Mouse (Mus musculus): ENCODE measurements around the gene Arap1. TPM values are rescaled to one million over a fixed set of nuclear protein-coding genes. Genes with fewer than 3 reads are reported as not detected.
A peak's percentile ranks its signal among the peaks of the same experiment; 100 is the strongest.

Gene Arap1
- polyA plus RNA-seq, 1 experiment from 2014 or later, result 17.2 TPM

- Histone ChIP-seq H3K36me3 (no peaks in the 10 kb centered on the region), H3K27ac (no peak overlapping the region), H3K4me2 (replicated peaks) (no peak overlapping the region), H3K4me1 (peaks cover 18% of the 10 kb centered on the region), H3K27me3 (peaks cover 13% of the 10 kb centered on the region), H3K4me3 (no peak overlapping the region), H3K9me3 (replicated peaks) (no peaks in the 10 kb centered on the region), H3K9ac (no peak overlapping the region)
- peak; percentile 29 for ATAC-seq (ENCODE audit: low FRiP score)
Measured at GRCm38 (mm10) chr7:101412796-101413195, 64.9 kb downstream of the Arap1 start.

- Histone ChIP-seq H3K9me3 (replicated peaks) (no peaks in the 10 kb centered on the region), H3K27ac (no peak overlapping the region), H3K36me3 (no peaks in the 10 kb centered on the region), H3K9ac (no peak overlapping the region), H3K27me3 (peaks cover 23% of the 10 kb centered on the region), H3K4me3 (no peak overlapping the region), H3K4me2 (replicated peaks) (no peak overlapping the region), H3K4me1 (peaks cover 22% of the 10 kb centered on the region)
- 58% methylated on average over 4 of the region's 4 CpGs for WGBS
- ATAC-seq (ENCODE audit: low FRiP score), result no peak
Measured at GRCm38 (mm10) chr7:101414209-101414608, 66.3 kb downstream of the Arap1 start.

GRCm38 (mm10) chr7:101414661-101415511 is 67.0 kb downstream of the Arap1 start:
- Histone ChIP-seq H3K9me3 (replicated peaks) (no peaks in the 10 kb centered on the region), H3K4me3 (no peak overlapping the region), H3K9ac (no peak overlapping the region), H3K27ac (0 out of 2 replicates have a peak overlapping the region, but pooled peaks have one; percentile 41), H3K4me2 (replicated peaks) (no peak overlapping the region), H3K27me3 (peaks cover 27% of the 10 kb centered on the region), H3K36me3 (no peaks in the 10 kb centered on the region), H3K4me1 (peaks cover 26% of the 10 kb centered on the region)
- WGBS, result 22% methylated on average over 7 of the region's 7 CpGs
- ATAC-seq (ENCODE audit: low FRiP score), result peak; percentile 56

- Histone ChIP-seq H3K4me3 (no peak overlapping the region), H3K4me2 (replicated peaks) (no peak overlapping the region), H3K27ac (peak overlapping the region; percentile 42; the same call in 1 of the 2 replicates), H3K9ac (no peak overlapping the region), H3K9me3 (replicated peaks) (no peaks in the 10 kb centered on the region), H3K36me3 (no peaks in the 10 kb centered on the region), H3K4me1 (peaks cover 26% of the 10 kb centered on the region), H3K27me3 (peaks cover 32% of the 10 kb centered on the region)
- peak; percentile 59 for ATAC-seq (ENCODE audit: low FRiP score)
- WGBS, result 38% methylated on average over 8 of the region's 8 CpGs
Measured at GRCm38 (mm10) chr7:101415512-101416100, 67.7 kb downstream of the Arap1 start.

GRCm38 (mm10) chr7:101416391-101416790 is 68.5 kb downstream of the Arap1 start:
- H3K27ac ChIP-seq, result no peak overlapping the region
- H3K36me3 ChIP-seq, result no peaks in the 10 kb centered on the region
- H3K4me2 ChIP-seq (replicated peaks), result no peak overlapping the region
- peaks cover 36% of the 10 kb centered on the region for H3K27me3 ChIP-seq
- H3K9me3 ChIP-seq (replicated peaks), result no peaks in the 10 kb centered on the region
- no peak overlapping the region for H3K4me3 ChIP-seq
- ATAC-seq (ENCODE audit: low FRiP score), result no peak
- peaks cover 31% of the 10 kb centered on the region for H3K4me1 ChIP-seq
- no peak overlapping the region for H3K9ac ChIP-seq
- 62% methylated on average over 5 of the region's 5 CpGs for WGBS

GRCm38 (mm10) chr7:101419013-101419770 is 71.3 kb downstream of the Arap1 start:
- Histone ChIP-seq H3K9ac (no peak overlapping the region; the same call in 1 of the 2 replicates), H3K4me2 (replicated peaks) (peak overlapping the region; percentile 26; the same call in 1 of the 2 replicates), H3K9me3 (replicated peaks) (no peaks in the 10 kb centered on the region), H3K4me1 (peaks cover 39% of the 10 kb centered on the region), H3K36me3 (no peaks in the 10 kb centered on the region), H3K27ac (no peak overlapping the region), H3K4me3 (no peak overlapping the region), H3K27me3 (peaks cover 36% of the 10 kb centered on the region)
- WGBS, result 5% methylated on average over 27 of the region's 27 CpGs
- ATAC-seq (ENCODE audit: low FRiP score), result no peak

GRCm38 (mm10) chr7:101421529-101421928 is 73.7 kb downstream of the Arap1 start, which contains the start of gene Pde2a:
TSS of gene Pde2a (plus strand) at chr7:101421691.
- Histone ChIP-seq H3K4me2 (replicated peaks) (peak within 1 kb of the TSS; percentile 42), H3K27ac (peak within 1 kb of the TSS; percentile 6; the same call in 1 of the 2 replicates), H3K27me3 (peaks cover 35% of the 10 kb centered on the region), H3K9me3 (replicated peaks) (no peaks in the 10 kb centered on the region), H3K9ac (peak within 1 kb of the TSS; percentile 42; the same call in 1 of the 2 replicates), H3K4me3 (peak within 1 kb of the TSS; percentile 16), H3K4me1 (peaks cover 21% of the 10 kb centered on the region), H3K36me3 (no peaks in the 10 kb centered on the region)
- 19% methylated on average over 6 of the region's 6 CpGs for WGBS
- peak; percentile 72 for ATAC-seq (ENCODE audit: low FRiP score)

- Histone ChIP-seq H3K4me1 (peaks cover 21% of the 10 kb centered on the region), H3K27ac (no peak overlapping the region; the same call in 1 of the 2 replicates), H3K36me3 (no peaks in the 10 kb centered on the region), H3K9ac (peak overlapping the region; percentile 42; the same call in 1 of the 2 replicates), H3K4me3 (peak overlapping the region; percentile 16), H3K4me2 (replicated peaks) (peak overlapping the region; percentile 42), H3K9me3 (replicated peaks) (no peaks in the 10 kb centered on the region), H3K27me3 (peaks cover 32% of the 10 kb centered on the region)
- no peak for ATAC-seq (ENCODE audit: low FRiP score)
- 29% methylated on average over 3 of the region's 3 CpGs for WGBS
Measured at GRCm38 (mm10) chr7:101422069-101422468, 74.2 kb downstream of the Arap1 start.

GRCm38 (mm10) chr7:101422646-101423045 is 74.8 kb downstream of the Arap1 start:
- Histone ChIP-seq H3K36me3 (no peaks in the 10 kb centered on the region), H3K9ac (no peak overlapping the region), H3K9me3 (replicated peaks) (no peaks in the 10 kb centered on the region), H3K27ac (no peak overlapping the region), H3K4me2 (replicated peaks) (no peak overlapping the region), H3K4me1 (peaks cover 21% of the 10 kb centered on the region), H3K27me3 (peaks cover 28% of the 10 kb centered on the region), H3K4me3 (0 out of 2 replicates have a peak overlapping the region, but pooled peaks have one; percentile 3)
- no peak for ATAC-seq (ENCODE audit: low FRiP score)
- 84% methylated on average over 8 of the region's 8 CpGs for WGBS

- WGBS, result 72% methylated on average over 6 of the region's 6 CpGs
- Histone ChIP-seq H3K27ac (no peak overlapping the region), H3K9ac (no peak overlapping the region), H3K27me3 (peaks cover 18% of the 10 kb centered on the region), H3K4me3 (no peak overlapping the region), H3K9me3 (replicated peaks) (no peaks in the 10 kb centered on the region), H3K4me2 (replicated peaks) (no peak overlapping the region), H3K4me1 (peaks cover 19% of the 10 kb centered on the region), H3K36me3 (no peaks in the 10 kb centered on the region)
- no peak for ATAC-seq (ENCODE audit: low FRiP score)
Measured at GRCm38 (mm10) chr7:101423970-101424369, 76.1 kb downstream of the Arap1 start.

GRCm38 (mm10) chr7:101426692-101427091 is 78.8 kb downstream of the Arap1 start:
- Histone ChIP-seq H3K4me2 (replicated peaks) (no peak overlapping the region), H3K4me1 (peaks cover 5% of the 10 kb centered on the region; the same call in 1 of the 2 replicates), H3K9ac (no peak overlapping the region), H3K36me3 (no peaks in the 10 kb centered on the region), H3K9me3 (replicated peaks) (no peaks in the 10 kb centered on the region), H3K27ac (no peak overlapping the region), H3K4me3 (no peak overlapping the region), H3K27me3 (peaks cover 3% of the 10 kb centered on the region; the same call in 1 of the 2 replicates)
- 73% methylated on average over 8 of the region's 8 CpGs for WGBS
- no peak for ATAC-seq (ENCODE audit: low FRiP score)

GRCm38 (mm10) chr7:101427736-101428135 is 79.9 kb downstream of the Arap1 start:
- ATAC-seq (ENCODE audit: low FRiP score), result no peak
- Histone ChIP-seq H3K4me2 (replicated peaks) (no peak overlapping the region), H3K9ac (no peak overlapping the region), H3K36me3 (no peaks in the 10 kb centered on the region), H3K4me3 (no peak overlapping the region), H3K9me3 (replicated peaks) (no peaks in the 10 kb centered on the region), H3K4me1 (no peaks in the 10 kb centered on the region), H3K27ac (no peak overlapping the region), H3K27me3 (0 out of 2 replicates have a peak, but pooled peaks cover 3% of the 10 kb centered on the region)
- WGBS, result 22% methylated on average over 2 of the region's 2 CpGs
